Mouse (Mus musculus) liver, adult 2 months (tissue): ENCODE measurements at regions not wholly inside any gene's neighbourhood (a gene's known extent, or its start where the extent isn't known, plus 50 kb on each side); places are given as distances from the start of the nearest gene placed in this dataset.

Experiments used
- CTCF ChIP-seq: fragments of 200-500 bp; IDR thresholded peaks from 2 replicates; pipeline ENCODE4 v1.5.1; 2011; ENCODE audit warnings: low read depth, low read length, control low read depth
- POLR2A ChIP-seq: fragments of 200-500 bp; IDR thresholded peaks from 2 replicates; pipeline ENCODE4 v1.6.1; 2011; ENCODE audit warnings: low read length, control low read depth; ENCODE audit not compliant: insufficient read depth; ENCODE audit errors: extremely low read depth

DNA sequence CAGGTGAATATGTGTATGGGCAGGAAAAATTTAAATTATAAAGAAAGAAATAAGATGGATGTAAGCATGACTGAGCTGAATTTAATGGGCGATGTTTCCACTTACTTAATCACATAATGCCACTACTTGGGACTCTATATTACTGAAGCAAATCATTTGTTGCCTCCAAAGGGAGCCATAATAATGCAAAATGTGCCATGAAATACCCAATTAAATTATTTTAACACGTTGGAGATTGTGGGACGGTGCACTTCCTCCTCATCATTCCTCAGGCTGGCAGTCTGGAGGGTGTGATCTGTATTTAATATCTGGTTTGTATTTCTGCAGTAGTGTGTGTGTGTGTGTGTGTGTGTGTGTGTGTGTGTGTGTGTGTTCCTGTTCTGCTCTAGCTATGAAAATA, 188.2 kb downstream of the Ppp4r2 start:
- TF ChIP-seq CTCF, result no peak
- TF ChIP-seq POLR2A, result no peak
